Mouse (Mus musculus): Measurements from ENCODE around the gene Tpo.

Gene Tpo

DNA sequence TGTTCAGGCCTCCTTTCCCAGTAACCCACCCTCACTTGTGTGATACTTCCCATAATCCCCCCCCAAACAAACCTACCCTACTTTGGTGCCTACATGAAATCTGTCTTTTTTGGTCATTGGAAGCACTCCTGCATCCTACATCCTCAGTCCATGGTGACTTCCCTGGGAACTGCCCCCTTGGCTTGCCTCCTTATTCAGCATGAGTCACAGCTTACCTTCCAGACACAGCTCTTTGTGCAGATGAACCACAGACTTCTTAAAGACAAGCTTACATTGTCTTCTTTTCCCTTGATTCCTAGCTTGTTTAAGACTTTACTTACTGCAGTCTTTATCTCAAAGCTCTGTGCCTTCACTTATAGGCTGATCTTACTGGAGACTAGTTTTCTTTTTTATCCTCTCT is 112.0 kb downstream of the Tpo start:
- no peak for DNase-seq (ENCODE audit: low spot score in 2 of 2)

- no peak for DNase-seq (ENCODE audit: low spot score in 2 of 2)
Measured at GRCm38 (mm10) chr12:30017131-30017530, 115.3 kb downstream of the Tpo start.

DNA sequence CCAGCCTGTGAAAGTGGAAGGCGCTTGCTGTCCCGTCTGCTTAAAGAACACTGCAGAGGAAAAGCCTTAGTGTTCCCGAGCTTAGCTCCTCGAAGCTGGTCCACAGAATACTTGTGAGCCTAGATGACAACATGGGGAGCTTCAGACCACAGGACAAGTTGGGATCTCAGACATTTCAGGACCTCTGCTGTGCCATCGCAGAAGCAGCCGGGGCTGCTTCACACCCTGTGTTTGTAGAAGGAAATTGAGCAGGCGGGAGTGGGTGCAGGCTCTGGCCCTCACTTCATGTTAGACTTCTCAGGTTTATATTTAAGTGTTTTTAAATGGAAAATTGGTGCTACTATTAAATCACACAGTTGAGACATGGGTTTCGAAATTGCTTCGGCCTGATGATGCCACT is 116.9 kb downstream of the Tpo start:
- no peak for DNase-seq (ENCODE audit: low spot score in 2 of 2)

- DNase-seq (ENCODE audit: low spot score in 2 of 2): no peak
Measured at GRCm38 (mm10) chr12:30008741-30009140, 123.7 kb downstream of the Tpo start.

- DNase-seq (ENCODE audit: low spot score in 2 of 2): no peak
Measured at GRCm38 (mm10) chr12:30006586-30006985, 125.8 kb downstream of the Tpo start.

Measured in frontal cortex, postnatal 14 days (tissue).